Mouse (Mus musculus) cerebellum, adult (tissue): ENCODE measurements around the gene Vmn1r207-ps.
"Not testable (repeated sequence)": the region's sequence is repeated elsewhere in the genome, so short reads cannot be mapped to it uniquely, and the experiment has no call there.

Experiments
- ATAC-seq: cut with Nextera tagmentation; 2 replicates; pipeline ENCODE4 v1.9.2; 2017; ENCODE audit warnings: mild to moderate bottlenecking, moderate library complexity, mixed read lengths; ENCODE audit not compliant: insufficient number of reproducible peaks, low FRiP score, low TSS enrichment

Gene Vmn1r207-ps

GRCm38 (mm10) chr13:22729529-22729928 is at the start of gene Vmn1r207-ps:
Gene Vmn1r207-ps (minus strand): TSS chr13:22729629.
- not testable (repeated sequence) for ATAC-seq

GRCm38 (mm10) chr13:22777300-22777699 is 47.9 kb upstream of the Vmn1r207-ps start, which contains the start of gene Vmn1r208:
Gene Vmn1r208 (minus strand): TSS chr13:22777400.
- ATAC-seq: not testable (repeated sequence)

- not testable (repeated sequence) for ATAC-seq
Observed at GRCm38 (mm10) chr13:22771592-22771991, 42.2 kb upstream of the Vmn1r207-ps start.

- ATAC-seq: no peak
Observed at GRCm38 (mm10) chr13:22747524-22747923, 18.1 kb upstream of the Vmn1r207-ps start.

- not testable (repeated sequence) for ATAC-seq
Observed at GRCm38 (mm10) chr13:22706947-22707346, 22.5 kb downstream of the Vmn1r207-ps start.

GRCm38 (mm10) chr13:22702951-22703350 is 26.5 kb downstream of the Vmn1r207-ps start:
- not testable (repeated sequence) for ATAC-seq
